Mouse (Mus musculus) bone marrow macrophage, adult 2 months (primary cell): ENCODE measurements around the gene Ogfod3. TPM values are rescaled to one million over a fixed set of nuclear protein-coding genes. Genes with fewer than 3 reads are reported as not detected.

Source experiments
- H3K27ac ChIP-seq: 2 replicates; pipeline ENCODE4 v1.5.1; 2012; ENCODE audit warnings: low read depth, low read length; ENCODE audit not compliant: insufficient read depth
- H3K4me1 ChIP-seq: 2 replicates; pipeline ENCODE4 v1.6.1; 2012; ENCODE audit warnings: low read length; ENCODE audit not compliant: control insufficient read depth, insufficient read depth
- H3K4me3 ChIP-seq: 2 replicates; pipeline ENCODE4 v1.5.1; 2012; ENCODE audit warnings: mild to moderate bottlenecking, low read length, moderate library complexity; ENCODE audit not compliant: insufficient read depth
- CTCF ChIP-seq: IDR thresholded peaks from 2 replicates; pipeline ENCODE4 v1.5.1; 2012; ENCODE audit warnings: low read depth, mild to moderate bottlenecking, low read length, moderate library complexity
- POLR2A ChIP-seq: IDR thresholded peaks from 2 replicates; pipeline ENCODE4 v1.6.1; 2012; ENCODE audit warnings: mild to moderate bottlenecking, low read depth, low read length, borderline replicate concordance
- polyA plus RNA-seq: library from polyadenylated mRNA; stranded (reverse); fragments of >200 nt; gene quantifications from 2 replicates; pipeline ENCODE4 v1.2.4, GENCODE M21; 2012; ENCODE audit not compliant: missing spikeins, insufficient read depth, insufficient read length

Gene Ogfod3
- polyA plus RNA-seq, 1 experiment = 12.7 TPM

DNA sequence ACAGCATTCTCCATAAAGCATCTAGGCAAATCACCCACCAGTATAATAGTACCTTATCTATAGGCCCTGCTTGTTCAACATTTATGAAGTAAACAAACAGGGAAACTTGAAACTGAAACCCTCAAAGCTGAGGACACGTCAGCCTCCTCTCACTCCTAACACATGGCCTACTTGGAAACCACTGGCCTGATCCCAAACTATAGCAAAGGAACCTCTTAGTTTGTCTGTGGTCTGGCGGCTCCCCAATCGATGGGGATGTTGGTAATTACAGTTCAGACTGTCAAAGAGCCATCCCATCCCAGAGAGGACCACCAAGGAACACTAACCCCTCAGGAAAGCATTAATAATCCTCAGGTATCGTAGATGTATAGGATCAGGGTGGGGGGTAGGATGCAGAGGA, 4.7 kb downstream of the Ogfod3 start:
- Histone ChIP-seq H3K4me1 (peaks cover 3% of the 10 kb centered on the region; the same call in 1 of the 2 replicates), H3K4me3 (no peak overlapping the region), H3K27ac (no peak overlapping the region)
- no peak for TF ChIP-seq POLR2A
- no peak for TF ChIP-seq CTCF

- Histone ChIP-seq H3K4me3 (no peak overlapping the region), H3K4me1 (peaks cover 1% of the 10 kb centered on the region; the same call in 1 of the 2 replicates), H3K27ac (no peak overlapping the region)
- TF ChIP-seq CTCF = no peak
- TF ChIP-seq POLR2A = no peak
Observed at GRCm38 (mm10) chr11:121198622-121199021, 5.9 kb downstream of the Ogfod3 start.

DNA sequence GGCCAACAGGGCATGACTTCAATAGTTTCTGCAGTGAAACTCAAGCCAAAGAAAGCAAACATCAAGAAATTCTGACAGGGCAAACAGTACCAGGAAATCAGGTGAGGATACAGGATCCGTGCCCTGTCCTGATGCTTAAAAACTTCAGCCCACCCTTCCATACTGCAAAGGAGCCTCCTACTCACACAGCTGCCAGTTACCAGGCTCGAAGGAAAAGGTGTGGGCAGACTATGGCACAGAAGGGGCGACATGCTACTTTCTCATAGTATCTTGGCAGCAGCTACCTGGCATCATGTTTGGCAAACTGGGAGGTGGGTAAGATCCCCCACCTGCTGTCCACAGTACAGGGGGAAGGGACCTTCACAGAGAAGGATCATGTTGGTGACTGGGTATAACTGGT, 11.1 kb downstream of the Ogfod3 start:
- Histone ChIP-seq H3K27ac (no peak overlapping the region), H3K4me3 (no peak overlapping the region), H3K4me1 (no peaks in the 10 kb centered on the region)
- no peak for TF ChIP-seq POLR2A
- TF ChIP-seq CTCF = no peak

- Histone ChIP-seq H3K4me3 (no peak overlapping the region), H3K27ac (no peak overlapping the region), H3K4me1 (no peaks in the 10 kb centered on the region)
- TF ChIP-seq CTCF = no peak
- no peak for TF ChIP-seq POLR2A
Observed at GRCm38 (mm10) chr11:121192742-121193141, 11.8 kb downstream of the Ogfod3 start.

- no peak for TF ChIP-seq POLR2A
- TF ChIP-seq CTCF = no peak
- Histone ChIP-seq H3K4me1 (no peaks in the 10 kb centered on the region), H3K4me3 (no peak overlapping the region), H3K27ac (no peak overlapping the region)
Observed at GRCm38 (mm10) chr11:121189681-121190080, 14.8 kb downstream of the Ogfod3 start.

DNA sequence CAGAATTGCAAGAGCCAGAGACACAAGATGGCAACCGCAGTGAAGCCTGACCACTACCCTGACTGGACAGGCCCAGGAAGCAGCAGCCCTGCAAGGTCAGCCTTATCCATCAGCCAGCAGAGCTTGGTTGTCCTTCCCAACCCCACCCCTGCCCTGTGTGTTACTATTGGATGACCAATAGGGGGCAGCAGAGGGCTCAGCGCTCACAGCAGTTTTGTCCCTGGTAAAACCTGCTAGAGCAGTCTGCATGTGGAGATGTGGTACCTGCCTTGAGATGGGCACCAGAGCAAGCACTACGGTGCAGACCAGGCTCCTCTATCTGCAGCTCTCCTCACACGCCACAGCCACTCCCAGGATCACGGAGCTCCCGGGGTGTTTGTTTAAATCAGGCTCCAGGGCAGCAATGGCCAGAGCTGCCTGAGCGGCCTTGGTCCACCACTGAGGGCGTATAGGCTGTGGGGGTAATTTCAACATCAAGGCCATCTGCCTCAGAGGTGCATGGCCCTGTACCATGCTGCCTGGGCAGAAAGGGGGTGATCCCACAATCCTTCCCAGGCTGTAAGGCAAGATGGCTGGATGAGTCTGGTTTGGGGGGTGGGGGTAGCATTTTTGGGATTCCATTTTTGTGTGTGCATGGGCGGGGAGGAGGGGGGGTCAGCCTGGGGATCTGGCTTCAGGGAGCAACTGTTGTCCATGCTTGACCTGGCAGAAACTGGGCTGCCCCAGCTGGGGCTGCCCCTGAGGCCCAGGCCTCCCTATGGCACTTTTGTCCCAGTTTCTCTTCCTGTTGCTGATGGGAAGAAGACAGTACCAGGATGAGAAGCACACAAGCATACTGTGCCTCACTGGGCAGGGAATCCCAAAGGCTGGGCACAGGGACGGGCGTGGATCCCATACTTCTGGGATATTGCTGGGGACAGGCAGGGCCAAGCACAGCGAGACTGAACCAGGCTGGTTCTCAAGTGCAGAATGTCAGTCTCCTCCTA, 27.9 kb downstream of the Ogfod3 start:
- Histone ChIP-seq H3K4me3 (no peak overlapping the region), H3K27ac (no peak overlapping the region), H3K4me1 (no peaks in the 10 kb centered on the region)
- no peak for TF ChIP-seq POLR2A
- TF ChIP-seq CTCF = peak; percentile 70

DNA sequence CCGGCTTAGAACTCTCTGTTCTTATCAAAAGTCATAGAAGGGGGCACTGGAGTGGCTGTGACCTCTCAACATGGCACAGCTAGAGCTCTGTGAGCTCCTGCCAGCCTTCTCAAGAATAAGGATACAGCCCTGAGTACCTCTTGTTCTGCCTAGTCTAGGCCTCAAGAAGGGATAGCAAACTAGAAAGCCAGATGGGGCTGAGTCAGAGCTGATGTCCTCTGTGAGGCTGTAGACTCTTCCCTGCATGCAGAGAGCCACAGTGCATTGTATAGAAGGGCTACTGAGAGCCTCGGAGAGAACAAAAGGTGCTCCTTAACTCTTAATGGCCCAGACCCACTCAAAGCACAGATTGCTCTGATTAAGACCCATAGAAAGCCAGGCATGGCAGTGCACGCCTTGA, 30.3 kb downstream of the Ogfod3 start:
- TF ChIP-seq POLR2A = no peak
- no peak for TF ChIP-seq CTCF
- Histone ChIP-seq H3K4me1 (no peaks in the 10 kb centered on the region), H3K27ac (no peak overlapping the region), H3K4me3 (no peak overlapping the region)

DNA sequence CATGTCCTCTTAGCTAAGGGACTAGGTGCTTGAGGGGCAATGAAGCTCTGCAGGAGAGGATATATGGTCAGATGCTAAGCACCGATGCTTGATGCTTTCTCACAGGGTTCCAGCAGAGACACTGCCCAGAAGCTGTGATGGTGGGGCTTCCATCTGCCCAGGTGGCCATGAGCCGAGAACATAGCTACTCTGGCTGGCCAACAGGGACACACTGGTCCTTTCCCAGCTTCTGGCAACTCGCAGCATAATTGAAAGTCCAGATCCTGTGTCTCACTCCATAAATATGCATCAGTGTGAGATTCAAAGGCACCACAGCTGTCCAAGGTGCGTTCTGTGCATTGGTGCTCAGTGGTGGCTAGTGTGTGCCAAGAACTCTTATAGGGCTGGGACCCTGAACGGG, 31.3 kb downstream of the Ogfod3 start:
- Histone ChIP-seq H3K4me3 (no peak overlapping the region), H3K27ac (no peak overlapping the region), H3K4me1 (no peaks in the 10 kb centered on the region)
- no peak for TF ChIP-seq POLR2A
- no peak for TF ChIP-seq CTCF

DNA sequence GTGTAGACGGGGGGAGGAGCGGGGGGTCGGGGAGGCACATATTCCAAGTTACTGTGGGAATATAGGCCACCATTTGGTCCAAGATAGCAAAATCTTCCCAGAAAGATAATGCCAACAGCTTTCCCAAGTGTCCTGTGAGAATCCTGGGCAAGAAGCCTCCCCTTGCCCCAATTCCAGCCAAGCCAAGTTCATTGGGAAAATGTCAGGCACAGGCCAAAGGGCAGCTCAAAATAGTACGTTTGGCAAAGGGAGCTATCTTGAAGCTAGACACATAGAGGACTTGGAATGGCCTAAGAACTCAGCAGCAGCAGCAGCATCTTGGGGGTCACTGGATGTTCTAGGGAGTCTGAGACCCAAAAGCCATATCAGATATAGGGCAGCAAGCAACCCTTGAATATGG, 40.8 kb downstream of the Ogfod3 start:
- no peak for TF ChIP-seq POLR2A
- TF ChIP-seq CTCF = no peak
- Histone ChIP-seq H3K4me1 (no peaks in the 10 kb centered on the region), H3K27ac (no peak overlapping the region), H3K4me3 (no peak overlapping the region)

- H3K4me3 ChIP-seq = no peak overlapping the region
- no peaks in the 10 kb centered on the region for H3K4me1 ChIP-seq
- no peak overlapping the region for H3K27ac ChIP-seq
- TF ChIP-seq CTCF (no peak), POLR2A (no peak)
Observed at GRCm38 (mm10) chr11:121160636-121161346, 43.7 kb downstream of the Ogfod3 start.
